Mouse (Mus musculus) bone marrow, adult 2 months (tissue): Measurements from ENCODE around the gene Appl1. TPM values are rescaled to one million over a fixed set of nuclear protein-coding genes. Genes with fewer than 3 reads are reported as not detected.

Experiments used
- H3K27ac ChIP-seq: fragments of 200-500 bp; 2 replicates; pipeline ENCODE4 v1.5.1; 2012; ENCODE audit warnings: low read depth, mild to moderate bottlenecking, control low read depth, inconsistent platforms, low read length; ENCODE audit not compliant: control insufficient read depth, poor library complexity, insufficient read depth
- H3K4me1 ChIP-seq: fragments of 200-500 bp; 2 replicates; pipeline ENCODE4 v1.6.1; 2011; ENCODE audit warnings: low read length; ENCODE audit not compliant: control insufficient read depth, insufficient read depth
- H3K4me3 ChIP-seq: fragments of 200-500 bp; replicated peaks from 2 replicates; pipeline ENCODE3; 2011; ENCODE audit warnings: mild to moderate bottlenecking, low read depth, low read length, control low read depth; ENCODE audit not compliant: control insufficient read depth
- CTCF ChIP-seq: fragments of 200-500 bp; IDR thresholded peaks from 2 replicates; pipeline ENCODE4 v1.5.1; 2011; ENCODE audit warnings: low read length, control low read depth; ENCODE audit not compliant: control insufficient read depth, insufficient read depth
- POLR2A ChIP-seq: fragments of 200-500 bp; IDR thresholded peaks from 2 replicates; pipeline ENCODE4 v1.6.1; 2011; ENCODE audit warnings: low read depth, mild to moderate bottlenecking, control low read depth, low read length, borderline replicate concordance; ENCODE audit not compliant: control insufficient read depth
- WGBS: fragments of 180-500 bp; shearing (Covaris S2); methylation state at CpG from one replicate; pipeline ENCODE4 v1.1.7; 2018; 5-methylcytosine and 5-hydroxymethylcytosine counted together
- polyA plus RNA-seq: library from polyadenylated mRNA; stranded (reverse); fragments of >200 nt; gene quantifications from 2 replicates; pipeline ENCODE4 v1.2.4, GENCODE M21; 2011; ENCODE audit warnings: low replicate concordance; ENCODE audit not compliant: missing spikeins, insufficient read depth, insufficient read length

Appl1 gene
- polyA plus RNA-seq, 1 experiment, result 7.5 TPM

- no peak for TF ChIP-seq CTCF
- TF ChIP-seq POLR2A, result no peak
- 84% methylated on average over 4 of the region's 4 CpGs for WGBS
- Histone ChIP-seq H3K27ac (no peak within 1 kb of the TSS), H3K4me3 (no peak within 1 kb of the TSS), H3K4me1 (no peaks in the 10 kb centered on the region)
Measured at GRCm38 (mm10) chr14:26894392-26894791, 76.6 kb downstream of the Appl1 start, which contains the start of gene Asb14. Gene Asb14 (plus strand): TSS chr14:26894557.

GRCm38 (mm10) chr14:26890777-26891176 lies 80.3 kb downstream of the Appl1 start:
- 66% methylated on average over 3 of the region's 3 CpGs for WGBS
- H3K27ac ChIP-seq, result no peak overlapping the region
- no peak overlapping the region for H3K4me3 ChIP-seq
- no peaks in the 10 kb centered on the region for H3K4me1 ChIP-seq
- TF ChIP-seq CTCF (no peak), POLR2A (no peak)

- 74% methylated on average over 3 of the region's 3 CpGs for WGBS
- no peaks in the 10 kb centered on the region for H3K4me1 ChIP-seq
- H3K4me3 ChIP-seq, result no peak overlapping the region
- TF ChIP-seq POLR2A (no peak), CTCF (no peak)
- no peak overlapping the region for H3K27ac ChIP-seq
Measured at GRCm38 (mm10) chr14:26887244-26887643, 83.8 kb downstream of the Appl1 start.

- no peak for TF ChIP-seq POLR2A
- TF ChIP-seq CTCF, result no peak
- H3K4me3 ChIP-seq, result no peak overlapping the region
- no peak overlapping the region for H3K27ac ChIP-seq
- H3K4me1 ChIP-seq, result no peaks in the 10 kb centered on the region; the same call in 1 of the 2 replicates
- 62% methylated on average over 5 of the region's 5 CpGs for WGBS
Measured at GRCm38 (mm10) chr14:26881700-26882099, 89.3 kb downstream of the Appl1 start.

- no peaks in the 10 kb centered on the region; the same call in 1 of the 2 replicates for H3K4me1 ChIP-seq
- no peak for TF ChIP-seq CTCF
- no peak for TF ChIP-seq POLR2A
- WGBS, result 74% methylated on average over 2 of the region's 2 CpGs
- no peak overlapping the region for H3K27ac ChIP-seq
- H3K4me3 ChIP-seq, result no peak overlapping the region
Measured at GRCm38 (mm10) chr14:26879976-26880375, 91.1 kb downstream of the Appl1 start.

- TF ChIP-seq POLR2A, result no peak
- TF ChIP-seq CTCF, result no peak
- no peaks in the 10 kb centered on the region; the same call in 1 of the 2 replicates for H3K4me1 ChIP-seq
- WGBS, result 2% methylated on average over 4 of the region's 4 CpGs
Measured at GRCm38 (mm10) chr14:26878756-26879155, 92.3 kb downstream of the Appl1 start.

More at GRCm38 (mm10) chr14:26878756-26879155, 92.3 kb downstream of the Appl1 start:
- no peak overlapping the region for H3K4me3 ChIP-seq
- H3K27ac ChIP-seq, result no peak overlapping the region

Other genes starting within 250 kb of the Appl1 start
- 0.92 and 2.2 TPM in 2 replicates for gene Asb14, start 76.7 kb downstream of the Appl1 start, polyA plus RNA-seq
- not detected in 2 replicates for gene Hesx1, start 23.2 kb upstream of the Appl1 start, polyA plus RNA-seq
- 0.16 and 1.4 TPM in 2 replicates for gene Il17rd, start 67.7 kb upstream of the Appl1 start, polyA plus RNA-seq
- 6.3 and 14.3 TPM in 2 replicates for gene Arhgef3, start 143.7 kb upstream of the Appl1 start, polyA plus RNA-seq